Mouse (Mus musculus): Measurements from ENCODE around the gene Lnx2. TPM values are rescaled to one million over a fixed set of nuclear protein-coding genes. Genes with fewer than 3 reads are reported as not detected.

Gene Lnx2
- polyA plus RNA-seq, 2 experiments from 2014 or later = 19.6 to 29.9 TPM

Other genes with a start within 250 kb of the Lnx2 start
- 1,000 to 10,000 TPM in 1 of 2 experiments, 100 to 1,000 TPM in 1; 776 to 1,168 TPM for gene Rpl21, start 243.7 kb downstream of the Lnx2 start, polyA plus RNA-seq (2017; shearing (Covaris generic))
- 1 to 10 TPM; 3.1 to 3.2 TPM for gene Rasl11a, start 231.5 kb downstream of the Lnx2 start, polyA plus RNA-seq (2017; shearing (Covaris generic))
- 10 to 100 TPM; 26.2 to 30.5 TPM for gene Gtf3a, start 127.9 kb downstream of the Lnx2 start, polyA plus RNA-seq (2017; shearing (Covaris generic))
- 10 to 100 TPM; 49.1 to 52.4 TPM for gene Mtif3, start 112.8 kb downstream of the Lnx2 start, polyA plus RNA-seq (2017; shearing (Covaris generic))
- 100 to 1,000 TPM; 126 to 148 TPM for gene Polr1d, start 464 bp upstream of the Lnx2 start, polyA plus RNA-seq (2017; shearing (Covaris generic))
- not detected for gene Gsx1, start 112.1 kb upstream of the Lnx2 start, polyA plus RNA-seq (2017; shearing (Covaris generic))
- not detected for gene Pdx1, start 193.4 kb upstream of the Lnx2 start, polyA plus RNA-seq (2017; shearing (Covaris generic))
- not detected for gene Cdx2, start 230.7 kb upstream of the Lnx2 start, polyA plus RNA-seq (2017; shearing (Covaris generic))
- not detected for gene Urad, start 245.9 kb upstream of the Lnx2 start, polyA plus RNA-seq (2017; shearing (Covaris generic))